Mouse (Mus musculus): ENCODE data around the gene N6amt1.

Gene N6amt1

DNA sequence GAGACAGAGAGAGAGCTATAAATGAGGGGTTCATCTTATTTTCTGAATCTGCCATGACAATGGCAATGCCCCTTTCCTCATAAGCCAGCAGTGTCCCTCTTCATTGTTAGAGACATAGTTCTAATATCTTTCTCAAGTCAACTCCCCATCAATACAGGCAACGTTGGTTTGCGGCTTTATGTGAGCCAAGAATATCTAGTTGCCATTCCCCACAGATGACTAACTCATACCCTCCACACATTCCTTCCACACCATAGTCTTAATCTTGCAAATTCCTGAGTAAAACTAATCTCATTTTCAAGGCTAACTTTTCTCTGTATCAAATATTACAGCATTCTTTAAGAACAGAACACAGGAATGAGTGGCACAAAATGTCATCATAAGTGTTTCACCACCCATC lies 29.0 kb downstream of the N6amt1 start:
- in situ Hi-C loops (cut with MboI, MseI) = no loop called here

DNA sequence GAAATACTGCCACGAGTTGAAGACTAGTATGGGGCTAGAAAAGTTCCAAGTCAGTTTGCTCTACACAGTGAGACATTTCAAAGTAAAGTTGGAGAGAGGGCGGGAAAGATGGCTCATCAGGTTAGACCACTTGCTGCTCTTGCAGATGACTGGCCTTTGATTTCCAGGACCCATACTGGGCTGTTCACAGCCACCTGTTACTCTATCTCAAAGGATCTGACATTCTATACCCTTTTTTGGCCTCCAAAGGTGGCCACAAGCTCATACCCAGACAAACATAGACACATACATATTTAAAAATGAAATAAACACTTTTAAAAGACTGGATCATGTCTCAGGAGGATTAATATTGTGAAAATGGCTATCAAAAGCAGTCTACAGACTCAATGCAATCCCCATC lies 30.4 kb downstream of the N6amt1 start:
- in situ Hi-C loops (cut with MboI, MseI) = no loop called here

DNA sequence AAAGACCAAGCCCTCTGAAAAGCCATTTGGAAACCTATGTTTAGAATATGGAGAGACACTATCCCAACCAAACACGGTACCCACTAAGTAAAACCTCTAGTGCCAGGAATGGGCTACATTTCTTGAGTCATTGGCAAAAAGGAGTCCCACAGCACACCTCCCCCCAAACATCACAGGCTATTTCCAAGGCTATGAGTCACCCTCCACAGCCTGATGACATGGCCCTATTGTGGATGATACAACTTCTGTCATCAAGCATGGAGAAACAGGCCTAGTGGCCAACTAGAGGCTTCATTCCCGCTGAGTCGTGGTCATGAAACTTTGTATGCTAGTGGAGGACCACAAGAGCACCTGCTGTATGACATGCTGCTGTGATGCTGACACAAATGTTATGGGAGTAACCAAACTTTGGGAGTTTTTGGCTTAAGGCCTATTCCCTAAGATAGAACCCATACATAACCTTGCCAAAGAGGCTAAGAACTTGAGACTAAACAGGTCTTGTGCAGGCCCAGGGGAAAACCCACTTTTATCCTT lies 33.5 kb downstream of the N6amt1 start:
- in situ Hi-C loops (cut with MboI, MseI) = no loop called here

GRCm38 (mm10) chr16:87393813-87394548 lies 40.0 kb downstream of the N6amt1 start:
- in situ Hi-C loops (cut with MboI, MseI) = loop anchor here in 1 of 2 experiments (5.0 kb wide), 1 partner anchor 1592 kb away; the partner anchor contains the start of gene Adamts1

DNA sequence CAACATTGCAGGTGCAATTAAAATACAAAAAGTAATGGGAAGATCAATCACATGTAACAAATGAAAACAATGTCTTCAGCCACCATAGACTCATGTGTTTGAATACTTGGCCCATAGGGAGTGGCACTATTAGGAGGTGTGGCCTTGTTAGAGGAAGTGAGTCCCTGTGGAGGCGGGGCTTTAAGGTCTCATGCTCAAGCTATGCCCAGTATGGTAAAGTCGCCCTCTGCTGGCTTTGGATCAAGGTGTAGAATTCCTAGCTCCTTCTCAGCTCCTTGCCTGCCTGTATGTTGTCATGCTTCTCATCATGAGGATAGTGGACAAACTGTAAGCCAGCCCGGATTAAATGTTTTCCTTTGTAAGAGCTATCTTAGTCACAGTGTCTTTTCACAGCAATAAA lies 51.0 kb downstream of the N6amt1 start:
- in situ Hi-C loops (cut with MboI, MseI) = no loop called here
